Mouse (Mus musculus) neural tube, embryonic 14.5 days (tissue): Measurements from ENCODE around the gene Srm. TPM values are rescaled to one million over a fixed set of nuclear protein-coding genes. Genes with fewer than 3 reads are reported as not detected.

Source experiments
- ATAC-seq: fragments of 200-750 bp; cut with Nextera tagmentation; 2 replicates; pipeline ENCODE4 v1.8.0; 2017; ENCODE audit warnings: low read depth, mild to moderate bottlenecking, moderate TSS enrichment, moderate library complexity
- H3K27ac ChIP-seq: fragments of 300-500 bp; sonication (generic); 2 replicates; pipeline ENCODE4 v1.5.1; 2014; ENCODE audit warnings: low read depth, mild to moderate bottlenecking, control low read depth, low read length, moderate library complexity, mixed read lengths
- H3K27me3 ChIP-seq: fragments of 300-500 bp; sonication (generic); 2 replicates; pipeline ENCODE4 v1.6.1; 2014; ENCODE audit warnings: low read length; ENCODE audit not compliant: control insufficient read depth, insufficient read depth
- H3K36me3 ChIP-seq: fragments of 300-500 bp; sonication (generic); 2 replicates; pipeline ENCODE4 v1.6.1; 2014; ENCODE audit warnings: low read length, mixed read lengths; ENCODE audit not compliant: control insufficient read depth, insufficient read depth
- H3K4me1 ChIP-seq: fragments of 300-500 bp; sonication (generic); 2 replicates; pipeline ENCODE4 v1.6.1; 2014; ENCODE audit warnings: low read length; ENCODE audit not compliant: control insufficient read depth, insufficient read depth
- H3K4me2 ChIP-seq: fragments of 300-500 bp; sonication (generic); 2 replicates; pipeline ENCODE4 v1.6.1; 2014; ENCODE audit warnings: mild to moderate bottlenecking, low read depth, low read length, control low read depth
- H3K4me3 ChIP-seq: fragments of 300-500 bp; sonication (generic); 2 replicates; pipeline ENCODE4 v1.5.1; 2014; ENCODE audit warnings: low read depth, low read length, control low read depth, mixed read lengths
- H3K9ac ChIP-seq: fragments of 300-500 bp; sonication (generic); replicated peaks from 2 replicates; pipeline ENCODE4 v1.6.1; 2014; ENCODE audit warnings: low read depth, mild to moderate bottlenecking, control low read depth, low read length, mixed read lengths
- H3K9me3 ChIP-seq: fragments of 300-500 bp; sonication (generic); 2 replicates; pipeline ENCODE4 v1.6.1; 2016; ENCODE audit warnings: low read length; ENCODE audit not compliant: control insufficient read depth
- WGBS: fragments of 180-500 bp; shearing (Covaris S2); extraction: QIAGEN DNeasy Blood & Tissue Kit; methylation state at CpG from one replicate; pipeline ENCODE4 v1.1.7; 2014; 5-methylcytosine and 5-hydroxymethylcytosine counted together
- polyA plus RNA-seq: library from polyadenylated mRNA; unstranded; fragments of >200 nt; fragmentation: Nextera tagmentation; extraction: Ambion mirVana; gene quantifications from 2 replicates; pipeline ENCODE4 v1.2.1, GENCODE M21; 2014

The Srm gene
- polyA plus RNA-seq, 1 experiment from 2014 or later, result 189 TPM

- Histone ChIP-seq H3K4me2 (no peak overlapping the region), H3K4me3 (no peak overlapping the region), H3K36me3 (peaks cover 27% of the 10 kb centered on the region), H3K9me3 (no peaks in the 10 kb centered on the region), H3K27ac (no peak overlapping the region), H3K4me1 (peaks cover 11% of the 10 kb centered on the region), H3K9ac (no peak overlapping the region), H3K27me3 (no peaks in the 10 kb centered on the region)
- 88% methylated on average over 6 of the region's 6 CpGs for WGBS
- no peak for ATAC-seq
These were observed 4.6 kb downstream of the Srm start for GRCm38 (mm10) chr4:148595916-148596315.

GRCm38 (mm10) chr4:148596731-148597130 is 5.4 kb downstream of the Srm start:
- H3K4me2 ChIP-seq, result no peak overlapping the region
- H3K4me3 ChIP-seq, result no peak overlapping the region
- H3K9ac ChIP-seq, result no peak overlapping the region
- ATAC-seq, result no peak
- no peak overlapping the region for H3K27ac ChIP-seq
- peaks cover 11% of the 10 kb centered on the region for H3K4me1 ChIP-seq
- no peaks in the 10 kb centered on the region for H3K27me3 ChIP-seq
- H3K36me3 ChIP-seq, result peaks cover 27% of the 10 kb centered on the region
- H3K9me3 ChIP-seq, result no peaks in the 10 kb centered on the region
- 97% methylated on average over 3 of the region's 3 CpGs for WGBS

GRCm38 (mm10) chr4:148598826-148599225 is 7.5 kb downstream of the Srm start:
- Histone ChIP-seq H3K9me3 (no peaks in the 10 kb centered on the region), H3K27ac (no peak overlapping the region), H3K9ac (no peak overlapping the region), H3K4me3 (no peak overlapping the region), H3K4me1 (no peaks in the 10 kb centered on the region), H3K36me3 (peaks cover 21% of the 10 kb centered on the region), H3K4me2 (no peak overlapping the region), H3K27me3 (no peaks in the 10 kb centered on the region)
- WGBS, result 94% methylated on average over 12 of the region's 12 CpGs
- ATAC-seq, result no peak

GRCm38 (mm10) chr4:148600316-148600715 is 9.0 kb downstream of the Srm start:
- Histone ChIP-seq H3K27ac (no peak overlapping the region), H3K4me3 (no peak overlapping the region), H3K9ac (no peak overlapping the region), H3K36me3 (peaks cover 8% of the 10 kb centered on the region), H3K4me1 (no peaks in the 10 kb centered on the region), H3K27me3 (no peaks in the 10 kb centered on the region), H3K9me3 (no peaks in the 10 kb centered on the region), H3K4me2 (no peak overlapping the region)
- no peak for ATAC-seq
- 94% methylated on average over 4 of the region's 4 CpGs for WGBS

- Histone ChIP-seq H3K36me3 (no peaks in the 10 kb centered on the region), H3K9ac (no peak overlapping the region), H3K27ac (no peak overlapping the region), H3K4me3 (no peak overlapping the region), H3K4me1 (no peaks in the 10 kb centered on the region), H3K9me3 (no peaks in the 10 kb centered on the region), H3K27me3 (no peaks in the 10 kb centered on the region), H3K4me2 (no peak overlapping the region)
- WGBS, result 92% methylated on average over 4 of the region's 4 CpGs
- no peak for ATAC-seq
These were observed 10.6 kb downstream of the Srm start for GRCm38 (mm10) chr4:148601871-148602270.

GRCm38 (mm10) chr4:148602357-148603120 is 11.2 kb downstream of the Srm start, which contains the start of gene Masp2:
Gene Masp2, plus strand, starts transcription at chr4:148602554.
- Histone ChIP-seq H3K36me3 (no peaks in the 10 kb centered on the region), H3K27ac (no peak within 1 kb of the TSS), H3K9me3 (no peaks in the 10 kb centered on the region), H3K4me3 (no peak within 1 kb of the TSS), H3K4me1 (no peaks in the 10 kb centered on the region), H3K9ac (no peak within 1 kb of the TSS), H3K4me2 (no peak within 1 kb of the TSS), H3K27me3 (no peaks in the 10 kb centered on the region)
- no peak for ATAC-seq
- 93% methylated on average over 14 of the region's 14 CpGs for WGBS

- no peaks in the 10 kb centered on the region for H3K27me3 ChIP-seq
- no peaks in the 10 kb centered on the region for H3K9me3 ChIP-seq
- no peaks in the 10 kb centered on the region for H3K36me3 ChIP-seq
- no peak overlapping the region for H3K4me3 ChIP-seq
- H3K4me1 ChIP-seq, result no peaks in the 10 kb centered on the region
- no peak overlapping the region for H3K4me2 ChIP-seq
- WGBS, result 75% methylated on average over 10 of the region's 10 CpGs
- no peak for ATAC-seq
- no peak overlapping the region for H3K27ac ChIP-seq
- H3K9ac ChIP-seq, result no peak overlapping the region
These were observed 12.3 kb downstream of the Srm start for GRCm38 (mm10) chr4:148603376-148604139.

GRCm38 (mm10) chr4:148604141-148604540 is 12.8 kb downstream of the Srm start:
- Histone ChIP-seq H3K9me3 (no peaks in the 10 kb centered on the region), H3K36me3 (0 out of 2 replicates have a peak, but pooled peaks cover 4% of the 10 kb centered on the region), H3K4me2 (no peak overlapping the region), H3K4me1 (no peaks in the 10 kb centered on the region), H3K27me3 (no peaks in the 10 kb centered on the region), H3K4me3 (no peak overlapping the region), H3K27ac (no peak overlapping the region), H3K9ac (no peak overlapping the region)
- WGBS, result 81% methylated on average over 7 of the region's 7 CpGs
- ATAC-seq, result no peak

- WGBS, result 99% methylated on average over 3 of the region's 3 CpGs
These were observed 13.3 kb downstream of the Srm start for GRCm38 (mm10) chr4:148604541-148605165.

More at GRCm38 (mm10) chr4:148604541-148605165, 13.3 kb downstream of the Srm start:
- 0 out of 2 replicates have a peak, but pooled peaks cover 6% of the 10 kb centered on the region for H3K36me3 ChIP-seq
- no peak overlapping the region for H3K4me2 ChIP-seq
- peak; percentile 24; the same call in 1 of the 2 replicates for ATAC-seq
- H3K4me1 ChIP-seq, result no peaks in the 10 kb centered on the region
- H3K9me3 ChIP-seq, result no peaks in the 10 kb centered on the region
- H3K9ac ChIP-seq, result no peak overlapping the region
- no peaks in the 10 kb centered on the region for H3K27me3 ChIP-seq
- no peak overlapping the region for H3K27ac ChIP-seq
- H3K4me3 ChIP-seq, result no peak overlapping the region
